Mouse (Mus musculus): ENCODE results near the gene Olfr1293-ps.

The Olfr1293-ps gene

DNA sequence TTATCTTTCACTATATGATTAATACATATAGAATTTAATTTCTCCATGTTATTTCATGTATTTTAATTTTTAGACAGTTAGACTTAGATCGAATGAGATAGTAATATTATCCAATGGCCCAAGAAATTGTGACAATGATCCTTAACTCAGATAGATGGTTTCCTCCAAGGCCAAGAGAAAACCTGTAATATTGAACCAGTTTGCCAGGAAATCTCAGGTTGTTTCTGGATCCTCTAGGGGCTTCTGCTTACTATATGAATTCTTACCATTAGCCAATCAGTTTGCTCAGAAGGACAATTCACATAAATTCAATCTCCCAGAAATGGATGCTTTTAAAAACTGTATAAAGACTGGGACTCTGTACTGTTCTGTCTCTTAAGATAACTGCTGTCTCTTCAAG lies at the start of gene Olfr1293-ps:
Olfr1293-ps (plus strand) TSS at position 301 of the 400 bp plus-strand sequence.
- TF ChIP-seq GATA4 (IDR thresholded peaks at IDR 0.05; ENCODE audit: insufficient replicate concordance, low read length) = no peak

GRCm38 (mm10) chr2:111480519-111480918 lies 44.5 kb upstream of the Olfr1293-ps start, which contains the start of gene Olfr1289:
Gene Olfr1289 (plus strand): TSS chr2:111480819.
- TF ChIP-seq GATA4 (IDR thresholded peaks at IDR 0.05; ENCODE audit: insufficient replicate concordance, low read length) = no peak

DNA sequence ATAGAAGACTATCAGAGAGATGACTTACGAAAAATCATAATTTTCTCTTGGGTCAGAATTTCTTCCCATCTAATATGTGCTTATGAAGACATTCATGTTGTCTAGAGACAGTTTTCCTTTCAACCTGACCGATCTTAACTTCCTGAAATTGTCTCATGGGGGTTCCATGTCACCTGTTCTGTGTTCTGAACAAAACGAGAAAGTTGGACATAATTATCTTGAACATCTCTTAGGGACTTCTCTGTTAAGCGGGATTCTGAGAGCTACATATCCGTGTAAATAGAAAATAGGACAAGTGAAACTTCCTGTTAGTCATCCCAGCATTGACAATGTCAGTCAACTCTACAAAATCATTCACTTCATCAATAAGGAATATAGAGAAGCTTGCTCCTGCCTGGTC lies 31.3 kb upstream of the Olfr1293-ps start, which contains the start of gene Olfr1290:
Olfr1290 (minus strand) TSS at position 101 of the 400 bp plus-strand sequence.
- no peak for TF ChIP-seq GATA4 (IDR thresholded peaks at IDR 0.05; ENCODE audit: insufficient replicate concordance, low read length)

GRCm38 (mm10) chr2:111496880-111497279 lies 28.1 kb upstream of the Olfr1293-ps start, which contains the start of gene Olfr1291-ps1:
Gene Olfr1291-ps1 (plus strand): TSS chr2:111497180.
- TF ChIP-seq GATA4 (IDR thresholded peaks at IDR 0.05; ENCODE audit: insufficient replicate concordance, low read length) = no peak

- no peak for TF ChIP-seq GATA4 (IDR thresholded peaks at IDR 0.05; ENCODE audit: insufficient replicate concordance, low read length)
Measured at GRCm38 (mm10) chr2:111517451-111517850, 7.6 kb upstream of the Olfr1293-ps start.

DNA sequence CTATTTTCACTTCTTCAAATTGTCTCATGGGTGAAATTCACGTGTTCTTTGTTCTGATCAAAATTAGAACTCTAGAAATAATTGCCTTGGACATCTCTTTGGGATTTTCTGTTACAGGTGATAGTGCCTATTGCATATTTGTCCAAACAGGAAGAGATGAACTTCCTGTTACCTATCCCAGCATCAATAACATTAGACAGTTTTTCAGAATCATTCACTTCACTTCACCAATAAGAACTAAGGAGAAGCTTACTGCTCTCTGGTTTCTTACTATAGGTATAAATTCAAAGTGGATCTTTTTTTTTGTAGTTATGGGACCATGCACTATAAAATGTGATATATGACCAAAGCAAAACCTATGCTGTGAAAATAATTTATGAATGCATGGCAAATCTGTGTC lies 15.2 kb downstream of the Olfr1293-ps start, which contains the start of gene Olfr1294:
Olfr1294 (minus strand) TSS at position 101 of the 400 bp plus-strand sequence.
- no peak for TF ChIP-seq GATA4 (IDR thresholded peaks at IDR 0.05; ENCODE audit: insufficient replicate concordance, low read length)

DNA sequence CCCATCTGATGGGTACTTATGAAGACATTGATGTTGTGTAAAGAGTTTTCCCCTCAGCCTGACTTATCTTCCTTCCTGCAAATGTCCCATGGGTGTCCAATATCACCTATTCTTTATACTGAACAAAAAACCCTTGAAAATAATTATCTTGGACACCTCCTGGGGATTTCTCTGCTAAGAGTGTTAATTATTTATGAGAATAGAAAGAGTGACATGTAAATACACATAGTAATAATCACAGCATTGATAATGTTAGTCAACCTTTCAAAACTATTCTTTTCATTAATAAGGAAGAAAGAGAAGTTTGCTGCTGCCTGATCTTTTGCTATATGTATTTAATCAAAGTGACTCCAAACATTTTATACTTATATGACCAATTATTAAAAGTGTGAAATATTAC lies 44.6 kb downstream of the Olfr1293-ps start, which contains the start of gene Olfr1295:
Olfr1295 (minus strand) TSS at position 101 of the 400 bp plus-strand sequence.
- TF ChIP-seq GATA4 (IDR thresholded peaks at IDR 0.05; ENCODE audit: insufficient replicate concordance, low read length) = no peak
